Mouse (Mus musculus) brown adipose tissue, adult 24 weeks (tissue): ENCODE results near the gene Phactr2. TPM values are rescaled to one million over a fixed set of nuclear protein-coding genes. Genes with fewer than 3 reads are reported as not detected.
"Not testable (repeated sequence)": the region's sequence is repeated elsewhere in the genome, so short reads cannot be mapped to it uniquely, and the experiment has no call there.

ENCODE experiments used
- H3K27ac ChIP-seq: fragments of 200-500 bp; replicated peaks from 2 replicates; pipeline ENCODE4 v1.5.1; 2012; ENCODE audit warnings: low read depth, mild to moderate bottlenecking, low read length
- H3K4me1 ChIP-seq: fragments of 200-500 bp; 2 replicates; pipeline ENCODE4 v1.6.1; 2012; ENCODE audit warnings: low read length, mixed read lengths; ENCODE audit not compliant: control insufficient read depth, insufficient read depth, insufficient read length
- H3K4me3 ChIP-seq: fragments of 200-500 bp; 2 replicates; pipeline ENCODE4 v1.5.1; 2012; ENCODE audit warnings: low read depth, mild to moderate bottlenecking, low read length, moderate library complexity; ENCODE audit not compliant: insufficient read depth
- polyA plus RNA-seq: library from polyadenylated mRNA; stranded (reverse); fragments of >200 nt; gene quantifications from 2 replicates; pipeline ENCODE4 v1.2.4, GENCODE M21; 2012; ENCODE audit not compliant: missing spikeins, insufficient read depth, insufficient read length

The Phactr2 gene
- polyA plus RNA-seq, result 11.8 and 15.3 TPM in 2 replicates

GRCm38 (mm10) chr10:13473833-13474567 is at the start of gene Phactr2:
Gene Phactr2 (minus strand): TSS chr10:13474412.
- H3K4me1 ChIP-seq, result no peaks in the 10 kb centered on the region; the same call in 1 of the 2 replicates
- no peak within 1 kb of the TSS for H3K27ac ChIP-seq

GRCm38 (mm10) chr10:13521857-13522256 is 47.6 kb upstream of the Phactr2 start:
- Histone ChIP-seq H3K4me3 (no peak overlapping the region), H3K4me1 (peaks cover 2% of the 10 kb centered on the region), H3K27ac (no peak overlapping the region)

More at GRCm38 (mm10) chr10:13473833-13474567, at the start of gene Phactr2:
- H3K4me3 ChIP-seq, result peak within 1 kb of the TSS; percentile 60

GRCm38 (mm10) chr10:13502371-13502770 is 28.2 kb upstream of the Phactr2 start:
- Histone ChIP-seq H3K4me1 (no peaks in the 10 kb centered on the region), H3K4me3 (no peak overlapping the region), H3K27ac (no peak overlapping the region)

GRCm38 (mm10) chr10:13501533-13501932 is 27.3 kb upstream of the Phactr2 start:
- not testable (repeated sequence) for H3K4me1 ChIP-seq, H3K27ac ChIP-seq
- H3K4me3 ChIP-seq, result peak overlapping the region; percentile 82

- H3K27ac ChIP-seq, result peak overlapping the region; percentile 23; the same call in 1 of the 2 replicates
- H3K4me1 ChIP-seq, result no peaks in the 10 kb centered on the region
- peak overlapping the region; percentile 82 for H3K4me3 ChIP-seq
Observed at GRCm38 (mm10) chr10:13500938-13501496, 26.8 kb upstream of the Phactr2 start.

- Histone ChIP-seq H3K4me1 (no peaks in the 10 kb centered on the region), H3K4me3 (peak overlapping the region; percentile 82), H3K27ac (peak overlapping the region; percentile 23; the same call in 1 of the 2 replicates)
Observed at GRCm38 (mm10) chr10:13500473-13500872, 26.3 kb upstream of the Phactr2 start.

- H3K27ac ChIP-seq, result 0 out of 2 replicates have a peak within 1 kb of the TSS, but pooled peaks have one; percentile 54
- H3K4me3 ChIP-seq, result 0 out of 2 replicates have a peak within 1 kb of the TSS, but pooled peaks have one; percentile 82
- H3K4me1 ChIP-seq, result no peaks in the 10 kb centered on the region
Observed at GRCm38 (mm10) chr10:13499331-13499730, 25.1 kb upstream of the Phactr2 start, which contains the start of gene Fuca2. Gene Fuca2 (plus strand): TSS chr10:13499540.

- no peak overlapping the region for H3K27ac ChIP-seq
Observed at GRCm38 (mm10) chr10:13496315-13496714, 22.1 kb upstream of the Phactr2 start.

GRCm38 (mm10) chr10:13493978-13494686 is 19.9 kb upstream of the Phactr2 start:
- no peak overlapping the region for H3K27ac ChIP-seq

More at GRCm38 (mm10) chr10:13496315-13496714, 22.1 kb upstream of the Phactr2 start:
- Histone ChIP-seq H3K4me3 (no peak overlapping the region), H3K4me1 (no peaks in the 10 kb centered on the region)

GRCm38 (mm10) chr10:13489671-13490070 is 15.5 kb upstream of the Phactr2 start:
- Histone ChIP-seq H3K4me1 (no peaks in the 10 kb centered on the region), H3K27ac (0 out of 2 replicates have a peak overlapping the region, but pooled peaks have one; percentile 0), H3K4me3 (no peak overlapping the region)

More at GRCm38 (mm10) chr10:13493978-13494686, 19.9 kb upstream of the Phactr2 start:
- Histone ChIP-seq H3K4me3 (no peak overlapping the region), H3K4me1 (no peaks in the 10 kb centered on the region)

- H3K4me3 ChIP-seq, result no peak overlapping the region
- no peaks in the 10 kb centered on the region for H3K4me1 ChIP-seq
- H3K27ac ChIP-seq, result no peak overlapping the region
Observed at GRCm38 (mm10) chr10:13485958-13486357, 11.7 kb upstream of the Phactr2 start.

GRCm38 (mm10) chr10:13479341-13479740 is 5.1 kb upstream of the Phactr2 start:
- Histone ChIP-seq H3K27ac (no peak overlapping the region), H3K4me1 (no peaks in the 10 kb centered on the region), H3K4me3 (no peak overlapping the region)

- Histone ChIP-seq H3K4me3 (no peak overlapping the region), H3K27ac (no peak overlapping the region), H3K4me1 (no peaks in the 10 kb centered on the region; the same call in 1 of the 2 replicates)
Observed at GRCm38 (mm10) chr10:13475121-13475520, 909 bp upstream of the Phactr2 start.

- Histone ChIP-seq H3K4me3 (peak overlapping the region; percentile 60), H3K27ac (no peak overlapping the region), H3K4me1 (no peaks in the 10 kb centered on the region; the same call in 1 of the 2 replicates)
Observed at GRCm38 (mm10) chr10:13474568-13474955, 350 bp upstream of the Phactr2 start.

GRCm38 (mm10) chr10:13473287-13473832 is 852 bp downstream of the Phactr2 start:
- Histone ChIP-seq H3K4me1 (no peaks in the 10 kb centered on the region; the same call in 1 of the 2 replicates), H3K4me3 (peak overlapping the region; percentile 60), H3K27ac (no peak overlapping the region)
